Mouse (Mus musculus) thymus, adult 2 months (tissue): ENCODE data around the gene Cpa5. TPM values are rescaled to one million over a fixed set of nuclear protein-coding genes. Genes with fewer than 3 reads are reported as not detected.

Experiments used
- DNase-seq: peaks from one replicate; pipeline ENCODE4 v3.0.0; 2021
- H3K27ac ChIP-seq: fragments of 200-500 bp; 2 replicates; pipeline ENCODE4 v1.5.1; 2012; ENCODE audit warnings: low read length, control low read depth; ENCODE audit not compliant: control insufficient read depth, insufficient read depth
- H3K27me3 ChIP-seq: fragments of 200-500 bp; 2 replicates; pipeline ENCODE4 v1.6.1; 2012; ENCODE audit warnings: mild to moderate bottlenecking, low read length, moderate library complexity, mixed read lengths; ENCODE audit not compliant: control insufficient read depth, insufficient read depth
- H3K36me3 ChIP-seq: fragments of 200-500 bp; 2 replicates; pipeline ENCODE4 v1.6.1; 2012; ENCODE audit warnings: mild to moderate bottlenecking, low read length, moderate library complexity; ENCODE audit not compliant: control insufficient read depth, insufficient read depth
- H3K4me1 ChIP-seq: fragments of 200-500 bp; replicated peaks from 2 replicates; pipeline ENCODE4 v1.6.1; 2012; ENCODE audit warnings: low read length; ENCODE audit not compliant: control insufficient read depth, insufficient read depth
- H3K4me3 ChIP-seq: fragments of 200-500 bp; 2 replicates; pipeline ENCODE4 v1.5.1; 2012; ENCODE audit warnings: mild to moderate bottlenecking, low read length, control low read depth, moderate library complexity; ENCODE audit not compliant: control insufficient read depth, insufficient read depth
- CTCF ChIP-seq: fragments of 200-500 bp; IDR thresholded peaks from 2 replicates; pipeline ENCODE4 v1.5.1; 2012; ENCODE audit warnings: mild to moderate bottlenecking, control low read depth, low read length, moderate library complexity, borderline replicate concordance; ENCODE audit not compliant: control insufficient read depth, poor library complexity, insufficient read depth; ENCODE audit errors: extremely low read depth
- POLR2A ChIP-seq: fragments of 200-500 bp; IDR thresholded peaks from 2 replicates; pipeline ENCODE4 v1.6.1; 2012; ENCODE audit warnings: mild to moderate bottlenecking, low read length, control low read depth, moderate library complexity; ENCODE audit not compliant: control insufficient read depth, poor library complexity, insufficient read depth; ENCODE audit errors: extremely low read depth
- WGBS: fragments of 180-500 bp; shearing (Covaris S2); methylation state at CpG from one replicate; pipeline ENCODE4 v1.1.7; 2018; 5-methylcytosine and 5-hydroxymethylcytosine counted together
- polyA plus RNA-seq: library from polyadenylated mRNA; depleted of rRNA; stranded (reverse); fragments of >200 nt; gene quantifications from 2 replicates; pipeline ENCODE4 v1.2.3, GENCODE M21; 2012; rRNA removed

The Cpa5 gene
- polyA plus RNA-seq = 0.10 TPM in 1 of 2 replicates, not detected in the other

- TF ChIP-seq CTCF (no peak), POLR2A (no peak)
- 94% methylated on average over 7 of the region's 7 CpGs for WGBS
- Histone ChIP-seq H3K4me3 (no peak within 1 kb of the TSS), H3K36me3 (no peaks in the 10 kb centered on the region), H3K27me3 (no peaks in the 10 kb centered on the region), H3K27ac (no peak within 1 kb of the TSS), H3K4me1 (no peaks in the 10 kb centered on the region)
- DNase-seq = no peak
Measured at GRCm38 (mm10) chr6:30610710-30611109, at the start of gene Cpa5. TSS of gene Cpa5 (plus strand) at chr6:30611010.

GRCm38 (mm10) chr6:30562132-30562531, 48.7 kb upstream of the Cpa5 start:
- TF ChIP-seq CTCF = no peak
- TF ChIP-seq POLR2A = no peak
- Histone ChIP-seq H3K4me3 (no peak overlapping the region), H3K27me3 (no peaks in the 10 kb centered on the region), H3K27ac (no peak overlapping the region), H3K4me1 (no peaks in the 10 kb centered on the region), H3K36me3 (no peaks in the 10 kb centered on the region)
- DNase-seq = no peak
- WGBS = 78% methylated on average over 4 of the region's 4 CpGs

- DNase-seq = no peak
- Histone ChIP-seq H3K27me3 (no peaks in the 10 kb centered on the region), H3K4me1 (no peaks in the 10 kb centered on the region), H3K36me3 (no peaks in the 10 kb centered on the region), H3K4me3 (no peak overlapping the region), H3K27ac (no peak overlapping the region)
- WGBS = 89% methylated on average over 6 of the region's 6 CpGs
- TF ChIP-seq CTCF = no peak
- no peak for TF ChIP-seq POLR2A
Measured at GRCm38 (mm10) chr6:30563575-30563974, 47.2 kb upstream of the Cpa5 start.

GRCm38 (mm10) chr6:30564051-30564450, 46.8 kb upstream of the Cpa5 start:
- H3K36me3 ChIP-seq = no peaks in the 10 kb centered on the region
- no peak for DNase-seq
- TF ChIP-seq CTCF (no peak), POLR2A (no peak)
- H3K27me3 ChIP-seq = no peaks in the 10 kb centered on the region
- no peak overlapping the region for H3K4me3 ChIP-seq
- 94% methylated on average over 6 of the region's 6 CpGs for WGBS
- no peaks in the 10 kb centered on the region for H3K4me1 ChIP-seq
- H3K27ac ChIP-seq = no peak overlapping the region

- WGBS = 86% methylated on average over 5 of the region's 5 CpGs
- Histone ChIP-seq H3K4me1 (no peaks in the 10 kb centered on the region), H3K4me3 (no peak within 1 kb of the TSS), H3K36me3 (no peaks in the 10 kb centered on the region), H3K27ac (no peak within 1 kb of the TSS), H3K27me3 (no peaks in the 10 kb centered on the region)
- DNase-seq = no peak
- no peak for TF ChIP-seq CTCF
Measured at GRCm38 (mm10) chr6:30568069-30568468, 42.7 kb upstream of the Cpa5 start, which contains the start of gene Cpa4. TSS of gene Cpa4 (plus strand) at chr6:30568369.

GRCm38 (mm10) chr6:30569331-30569730, 41.5 kb upstream of the Cpa5 start:
- no peaks in the 10 kb centered on the region for H3K36me3 ChIP-seq
- no peaks in the 10 kb centered on the region for H3K27me3 ChIP-seq
- WGBS = 97% methylated on average over 10 of the region's 10 CpGs
- H3K4me3 ChIP-seq = no peak overlapping the region
- TF ChIP-seq CTCF (no peak), POLR2A (no peak)
- no peaks in the 10 kb centered on the region for H3K4me1 ChIP-seq
- no peak overlapping the region for H3K27ac ChIP-seq
- DNase-seq = no peak

GRCm38 (mm10) chr6:30570012-30570411, 40.8 kb upstream of the Cpa5 start:
- no peak for DNase-seq
- H3K4me1 ChIP-seq = no peaks in the 10 kb centered on the region
- H3K27me3 ChIP-seq = no peaks in the 10 kb centered on the region
- 96% methylated on average over 5 of the region's 5 CpGs for WGBS
- no peak overlapping the region for H3K4me3 ChIP-seq
- no peak overlapping the region for H3K27ac ChIP-seq
- H3K36me3 ChIP-seq = no peaks in the 10 kb centered on the region
- no peak for TF ChIP-seq POLR2A
- TF ChIP-seq CTCF = no peak
